Mouse (Mus musculus): ENCODE results near the gene Srcap. TPM values are rescaled to one million over a fixed set of nuclear protein-coding genes. Genes with fewer than 3 reads are reported as not detected.

Gene Srcap
- 10 to 100 TPM; 53.0 to 56.2 TPM for polyA plus RNA-seq (2017; shearing (Covaris generic))

GRCm38 (mm10) chr7:127511808-127512230, at the start of gene Srcap:
Srcap (plus strand) TSS chr7:127511983.

GRCm38 (mm10) chr7:127478635-127479317, 33.0 kb upstream of the Srcap start, which contains the start of gene Fbrs:
Fbrs (plus strand) TSS chr7:127479199.

GRCm38 (mm10) chr7:127519284-127519683, 7.5 kb downstream of the Srcap start, which contains the start of gene Gm42715:
Gm42715 (plus strand) TSS chr7:127519584.

GRCm38 (mm10) chr7:127561340-127561858, 49.6 kb downstream of the Srcap start, which contains the start of gene Tmem265:
Tmem265 (plus strand) TSS chr7:127561390.

GRCm38 (mm10) chr7:127572895-127573471, 61.2 kb downstream of the Srcap start, which contains the start of gene Phkg2:
Phkg2 (plus strand) TSS chr7:127573340.

GRCm38 (mm10) chr7:127588011-127588871, 76.5 kb downstream of the Srcap start, which contains the start of the genes Ccdc189 and Rnf40:
Ccdc189 (minus strand) TSS chr7:127588595.
Rnf40 (plus strand) TSS chr7:127588767.

Other genes starting within 250 kb of the Srcap start
- 10 to 100 TPM; 34.4 to 44.5 TPM for gene Sephs2, start 237.9 kb upstream of the Srcap start, polyA plus RNA-seq (2017; shearing (Covaris generic))
- 100 to 1,000 TPM; 325 to 340 TPM for gene Itgal, start 215.7 kb upstream of the Srcap start, polyA plus RNA-seq (2017; shearing (Covaris generic))
- gene Zfp768, start 166.4 kb upstream of the Srcap start, polyA plus RNA-seq (2017; shearing (Covaris generic)) = under 1 TPM in 1 of 2 experiments, not detected in 1; 0.55 TPM
- gene Zfp747, start 135.9 kb upstream of the Srcap start, polyA plus RNA-seq (2017; shearing (Covaris generic)) = 10 to 100 TPM; 15.1 to 22.7 TPM
- 10 to 100 TPM in 1 of 2 experiments, 1 to 10 TPM in 1; 7.4 to 15.1 TPM for gene 9130019O22Rik, start 124.8 kb upstream of the Srcap start, polyA plus RNA-seq (2017; shearing (Covaris generic))
- gene E430018J23Rik, start 118.4 kb upstream of the Srcap start, polyA plus RNA-seq (2017; shearing (Covaris generic)) = 1 to 10 TPM; 6.3 to 6.7 TPM
- gene Zfp764, start 105.2 kb upstream of the Srcap start, polyA plus RNA-seq (2017; shearing (Covaris generic)) = 10 to 100 TPM; 13.3 to 15.4 TPM
- 10 to 100 TPM; 43.5 to 48.6 TPM for gene Zfp688, start 89.9 kb upstream of the Srcap start, polyA plus RNA-seq (2017; shearing (Covaris generic))
- gene Zfp689, start 62.8 kb upstream of the Srcap start, polyA plus RNA-seq (2017; shearing (Covaris generic)) = 10 to 100 TPM in 1 of 2 experiments, 1 to 10 TPM in 1; 5.1 to 13.4 TPM
- 100 to 1,000 TPM; 126 to 153 TPM for gene Prr14, start 52.4 kb upstream of the Srcap start, polyA plus RNA-seq (2017; shearing (Covaris generic))
- 10 to 100 TPM; 16.7 to 18.1 TPM for gene Fbrs, start 32.8 kb upstream of the Srcap start, polyA plus RNA-seq (2017; shearing (Covaris generic))
- gene Gm42715, start 7.6 kb downstream of the Srcap start, polyA plus RNA-seq (2017; shearing (Covaris generic)) = 1 to 10 TPM; 6.6 to 9.7 TPM
- gene Tmem265, start 49.4 kb downstream of the Srcap start, polyA plus RNA-seq (2017; shearing (Covaris generic)) = 10 to 100 TPM; 11.5 to 15.8 TPM
- gene Phkg2, start 61.4 kb downstream of the Srcap start, polyA plus RNA-seq (2017; shearing (Covaris generic)) = 100 to 1,000 TPM; 108 to 132 TPM
- gene Ccdc189, start 76.6 kb downstream of the Srcap start, polyA plus RNA-seq (2017; shearing (Covaris generic)) = 1 to 10 TPM in 1 of 2 experiments, under 1 TPM in 1; 0.82 to 1.1 TPM
- gene Rnf40, start 76.8 kb downstream of the Srcap start, polyA plus RNA-seq (2017; shearing (Covaris generic)) = 100 to 1,000 TPM; 107 to 163 TPM
- gene Zfp629, start 103.8 kb downstream of the Srcap start, polyA plus RNA-seq (2017; shearing (Covaris generic)) = under 1 TPM in 1 of 2 experiments, not detected in 1; 0.24 TPM
- gene Bcl7c, start 196.9 kb downstream of the Srcap start, polyA plus RNA-seq (2017; shearing (Covaris generic)) = 10 to 100 TPM; 79.5 to 92.8 TPM
- gene Ctf1, start 200.8 kb downstream of the Srcap start, polyA plus RNA-seq (2017; shearing (Covaris generic)) = under 1 TPM in 1 of 2 experiments, not detected in 1; 0.19 TPM
- under 1 TPM in 1 of 2 experiments, not detected in 1; 0.21 TPM for gene Ctf2, start 220.2 kb downstream of the Srcap start, polyA plus RNA-seq (2017; shearing (Covaris generic))
- gene Fbxl19, start 232.6 kb downstream of the Srcap start, polyA plus RNA-seq (2017; shearing (Covaris generic)) = 1 to 10 TPM in 1 of 2 experiments, under 1 TPM in 1; 0.80 to 1.0 TPM